Mouse (Mus musculus) CH12.LX (cell line): Measurements from ENCODE around the gene Spop.

Experiments
- CHD2 ChIP-seq: IDR thresholded peaks from 2 replicates; pipeline ENCODE4 v1.6.1; 2011; ENCODE audit warnings: low read length, improper control_type of control experiment
- USF2 ChIP-seq: conservative IDR thresholded peaks from 2 replicates; pipeline ENCODE4 v1.6.1; 2011; ENCODE audit warnings: low read depth, low read length, improper control_type of control experiment

GRCm38 (mm10) chr11:95402658-95403101 lies 11.2 kb upstream of the Spop start:
- TF ChIP-seq CHD2 (no peak), USF2 (no peak)
